Mouse (Mus musculus) brain, embryonic 14.5 days (tissue): ENCODE data around the gene Aco2. TPM values are rescaled to one million over a fixed set of nuclear protein-coding genes. Genes with fewer than 3 reads are reported as not detected.

ENCODE experiments used
- DNase-seq: peaks from one replicate; pipeline ENCODE4 v3.0.0-alpha.2; 2011; ENCODE audit warnings: low read depth
- CTCF ChIP-seq: fragments of 200-500 bp; IDR thresholded peaks from 2 replicates; pipeline ENCODE4 v1.5.1; 2012; ENCODE audit warnings: inconsistent platforms, mild to moderate bottlenecking, moderate library complexity, borderline replicate concordance; ENCODE audit not compliant: insufficient read depth, insufficient read length; ENCODE audit errors: extremely low read depth
- POLR2A ChIP-seq: fragments of 200-500 bp; IDR thresholded peaks from 2 replicates; pipeline ENCODE4 v1.6.1; 2012; ENCODE audit warnings: mild to moderate bottlenecking, inconsistent platforms, borderline replicate concordance; ENCODE audit not compliant: poor library complexity, insufficient read depth, insufficient read length, severe bottlenecking; ENCODE audit errors: extremely low read depth
- polyA plus RNA-seq: library from polyadenylated mRNA; depleted of rRNA; stranded (reverse); fragments of >200 nt; gene quantifications from 2 replicates; pipeline ENCODE4 v1.2.3, GENCODE M21; 2012

The Aco2 gene
- polyA plus RNA-seq, 1 experiment: 283 TPM

DNA sequence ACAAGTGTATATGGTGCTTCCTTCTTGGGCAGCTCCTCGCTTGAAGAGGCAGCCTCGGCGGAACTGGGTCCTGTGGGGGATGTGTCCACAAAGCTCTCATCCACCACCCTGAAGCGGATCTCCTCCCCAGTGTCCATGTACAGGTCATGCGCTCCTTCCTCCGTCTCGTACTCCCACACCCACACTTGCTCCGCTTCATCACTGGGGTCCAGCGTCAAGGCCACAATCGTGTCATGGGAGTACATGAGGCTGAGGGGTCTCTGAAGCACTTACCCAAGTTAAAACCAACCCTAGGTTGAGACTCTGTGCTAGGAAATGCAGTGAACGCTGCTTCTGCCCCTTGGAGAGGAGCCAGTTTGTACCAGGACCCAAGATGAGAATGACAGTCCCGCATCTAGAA, 45.1 kb downstream of the Aco2 start:
- TF ChIP-seq POLR2A: no peak
- no peak for TF ChIP-seq CTCF
- no peak for DNase-seq

GRCm38 (mm10) chr15:81917621-81918463, 45.7 kb downstream of the Aco2 start:
- TF ChIP-seq POLR2A (no peak), CTCF (peak; percentile 82)
- DNase-seq: peak; percentile 64

GRCm38 (mm10) chr15:81919062-81919461, 47.0 kb downstream of the Aco2 start:
- no peak for TF ChIP-seq CTCF
- no peak for TF ChIP-seq POLR2A
- no peak for DNase-seq

- TF ChIP-seq POLR2A (no peak), CTCF (no peak)
- DNase-seq: peak; percentile 25
Measured at GRCm38 (mm10) chr15:81920546-81921217, 48.6 kb downstream of the Aco2 start.

DNA sequence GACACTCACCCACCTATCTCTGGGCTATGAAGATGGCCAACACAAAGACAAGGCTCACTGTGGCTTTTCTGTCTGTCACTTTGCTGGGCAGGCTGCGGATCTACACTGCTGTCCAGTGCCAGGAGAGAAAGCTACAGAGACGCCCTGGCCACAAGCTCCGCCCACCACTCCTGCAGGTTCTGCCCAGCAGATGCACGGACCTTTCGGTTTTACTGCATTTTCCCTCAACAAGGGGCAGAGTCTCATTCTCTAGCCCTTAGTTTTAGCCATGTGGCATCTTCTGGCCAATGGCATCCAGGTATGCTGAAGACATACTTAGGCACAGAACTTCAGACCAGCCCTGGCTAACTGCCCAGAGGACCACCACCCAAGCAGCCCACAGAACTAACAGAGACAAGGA, 49.1 kb downstream of the Aco2 start:
- TF ChIP-seq CTCF (no peak), POLR2A (no peak)
- no peak for DNase-seq

GRCm38 (mm10) chr15:81924933-81925332, 52.8 kb downstream of the Aco2 start:
- DNase-seq: no peak
- TF ChIP-seq POLR2A (no peak), CTCF (no peak)

- peak; percentile 99 for DNase-seq
- 0 out of 2 replicates have a peak, but pooled peaks have one; percentile 30 for TF ChIP-seq POLR2A
- no peak for TF ChIP-seq CTCF
Measured at GRCm38 (mm10) chr15:81925760-81926445, 53.8 kb downstream of the Aco2 start, which contains the start of gene Polr3h. Polr3h (minus strand) TSS chr15:81926240.

DNA sequence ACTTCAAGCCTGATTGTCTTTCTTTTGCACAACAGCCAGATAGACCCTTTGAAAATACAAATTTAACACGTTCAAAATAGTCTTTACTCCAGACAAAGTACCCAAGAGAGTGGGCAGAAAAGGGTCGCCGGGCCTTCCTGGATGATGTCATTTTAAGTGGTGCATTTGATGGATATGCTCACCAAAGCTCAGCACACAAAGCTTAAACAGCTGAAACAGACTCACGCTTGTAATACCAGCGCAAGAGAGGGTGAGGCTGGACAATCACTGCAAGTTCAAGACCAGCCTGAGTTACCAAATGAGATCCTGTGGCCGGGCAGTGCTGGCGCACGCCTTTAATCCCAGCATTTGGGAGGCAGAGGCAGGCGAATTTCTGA, 54.3 kb downstream of the Aco2 start:
- no peak for DNase-seq
- no peak for TF ChIP-seq CTCF
- TF ChIP-seq POLR2A: no peak

DNA sequence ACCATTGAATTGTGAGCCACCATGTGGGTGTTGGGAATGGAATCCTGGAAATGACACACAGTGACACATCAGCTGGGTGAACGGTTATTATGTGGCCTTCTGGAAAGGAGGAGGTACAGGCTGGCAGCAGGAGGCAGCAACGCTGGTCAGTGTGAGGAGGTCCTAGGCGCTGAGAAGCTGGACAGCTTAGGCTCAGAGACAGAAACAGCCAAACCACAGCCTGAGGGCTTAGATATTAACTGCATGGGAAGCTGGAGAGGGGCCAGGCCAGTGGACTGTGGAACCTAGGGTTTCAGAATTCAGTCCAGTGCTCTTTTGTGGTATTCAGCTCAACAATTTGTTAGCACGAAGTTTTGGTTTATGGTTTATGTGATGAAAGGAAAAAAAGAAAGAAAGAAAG, 55.6 kb downstream of the Aco2 start:
- peak; percentile 66 for DNase-seq
- TF ChIP-seq POLR2A (no peak), CTCF (no peak)

GRCm38 (mm10) chr15:81928277-81928676, 56.2 kb downstream of the Aco2 start:
- peak; percentile 80 for DNase-seq
- TF ChIP-seq CTCF (no peak), POLR2A (no peak)

DNA sequence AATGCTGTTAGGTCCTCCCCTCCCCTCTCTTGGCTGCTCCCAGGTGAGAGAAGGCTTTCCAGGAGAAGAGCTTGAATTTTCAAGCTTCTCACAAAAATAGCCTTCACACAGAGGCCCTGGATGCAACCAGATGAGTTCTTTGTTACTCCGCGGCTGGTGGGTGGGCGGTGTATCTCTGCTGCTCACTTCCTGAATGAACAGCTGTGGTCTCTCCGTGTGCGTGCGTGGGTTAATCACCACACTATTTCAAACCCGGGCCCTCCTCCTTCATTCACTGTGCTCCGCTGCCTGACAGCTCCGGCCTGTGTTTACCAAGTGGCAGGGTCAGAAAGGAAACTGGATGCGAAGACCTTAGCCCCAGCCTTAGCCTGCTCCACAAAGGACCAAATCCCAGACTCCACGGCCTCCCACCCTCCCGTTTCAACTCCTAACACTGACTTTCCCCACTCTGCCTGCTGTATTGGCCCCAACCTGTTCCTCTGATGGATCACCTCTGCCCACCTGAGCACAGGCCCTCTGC, 60.9 kb downstream of the Aco2 start:
- no peak for TF ChIP-seq POLR2A
- TF ChIP-seq CTCF: no peak
- peak; percentile 32 for DNase-seq

DNA sequence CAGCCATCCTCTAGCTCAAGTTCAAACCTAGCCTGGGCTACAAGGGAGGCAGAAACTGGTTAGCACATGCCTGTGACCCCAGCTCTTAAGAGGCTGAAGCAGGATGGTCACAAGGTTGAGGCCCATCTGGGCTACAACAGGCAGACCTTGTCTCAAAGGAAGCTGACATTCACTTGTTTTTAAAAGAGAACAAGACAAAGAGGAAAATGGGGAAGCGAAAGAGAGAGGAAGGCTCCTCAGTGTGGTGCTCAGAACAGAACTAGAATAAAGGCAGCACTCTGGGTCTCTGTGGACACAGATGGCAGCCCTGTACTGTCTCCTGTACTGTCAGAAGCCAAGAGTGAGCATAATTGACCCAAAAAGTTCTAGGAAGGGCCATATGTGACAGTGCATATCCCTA, 61.9 kb downstream of the Aco2 start:
- no peak for DNase-seq
- no peak for TF ChIP-seq CTCF
